Mouse (Mus musculus) frontal cortex, adult (tissue): ENCODE results near the gene Ablim2.

Experiments used
- ATAC-seq: cut with Nextera tagmentation; 2 replicates; pipeline ENCODE4 v1.9.2; 2017; ENCODE audit warnings: mild to moderate bottlenecking, moderate library complexity, mixed read lengths; ENCODE audit not compliant: low TSS enrichment

Gene Ablim2

GRCm38 (mm10) chr5:35770246-35770645 lies 12.6 kb downstream of the Ablim2 start:
- ATAC-seq, result no peak

DNA sequence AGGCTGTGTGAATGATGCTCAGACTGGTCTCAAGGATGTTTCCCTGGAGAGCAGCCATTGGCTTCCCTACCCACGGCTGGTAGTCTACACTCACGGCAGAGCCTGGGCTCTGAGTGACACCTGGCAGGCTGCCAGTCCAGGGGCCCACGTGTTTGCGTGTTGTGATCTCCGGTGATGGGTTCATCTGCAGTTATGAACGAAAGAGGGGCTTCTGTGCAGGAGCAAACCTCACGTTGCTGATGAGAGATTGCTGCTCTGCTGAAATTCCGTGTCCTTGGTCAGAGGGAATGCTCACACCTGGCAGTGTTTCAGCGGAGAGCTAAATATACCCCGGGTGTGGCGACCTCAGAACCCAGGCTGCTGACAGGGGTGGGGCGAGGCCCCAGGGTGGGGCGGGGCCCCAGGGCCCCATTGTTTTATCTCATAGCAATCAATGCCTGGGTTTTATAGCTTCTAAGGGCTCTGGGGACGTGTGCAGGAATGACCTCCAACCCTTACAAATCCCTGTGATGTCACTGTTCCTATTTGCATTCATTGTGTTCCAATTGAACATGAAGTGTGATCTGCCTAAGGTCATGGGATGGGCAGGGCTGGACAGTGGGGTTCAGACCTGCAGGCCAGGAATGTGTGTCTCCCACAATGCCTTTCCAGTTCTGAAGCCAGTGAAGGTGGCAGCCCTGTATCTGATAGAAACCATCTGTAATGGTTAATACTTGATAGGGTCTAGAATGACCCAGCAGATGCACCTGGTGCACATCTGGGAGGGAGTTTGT lies 13.4 kb downstream of the Ablim2 start:
- peak; percentile 48; the same call in 1 of the 2 replicates for ATAC-seq

DNA sequence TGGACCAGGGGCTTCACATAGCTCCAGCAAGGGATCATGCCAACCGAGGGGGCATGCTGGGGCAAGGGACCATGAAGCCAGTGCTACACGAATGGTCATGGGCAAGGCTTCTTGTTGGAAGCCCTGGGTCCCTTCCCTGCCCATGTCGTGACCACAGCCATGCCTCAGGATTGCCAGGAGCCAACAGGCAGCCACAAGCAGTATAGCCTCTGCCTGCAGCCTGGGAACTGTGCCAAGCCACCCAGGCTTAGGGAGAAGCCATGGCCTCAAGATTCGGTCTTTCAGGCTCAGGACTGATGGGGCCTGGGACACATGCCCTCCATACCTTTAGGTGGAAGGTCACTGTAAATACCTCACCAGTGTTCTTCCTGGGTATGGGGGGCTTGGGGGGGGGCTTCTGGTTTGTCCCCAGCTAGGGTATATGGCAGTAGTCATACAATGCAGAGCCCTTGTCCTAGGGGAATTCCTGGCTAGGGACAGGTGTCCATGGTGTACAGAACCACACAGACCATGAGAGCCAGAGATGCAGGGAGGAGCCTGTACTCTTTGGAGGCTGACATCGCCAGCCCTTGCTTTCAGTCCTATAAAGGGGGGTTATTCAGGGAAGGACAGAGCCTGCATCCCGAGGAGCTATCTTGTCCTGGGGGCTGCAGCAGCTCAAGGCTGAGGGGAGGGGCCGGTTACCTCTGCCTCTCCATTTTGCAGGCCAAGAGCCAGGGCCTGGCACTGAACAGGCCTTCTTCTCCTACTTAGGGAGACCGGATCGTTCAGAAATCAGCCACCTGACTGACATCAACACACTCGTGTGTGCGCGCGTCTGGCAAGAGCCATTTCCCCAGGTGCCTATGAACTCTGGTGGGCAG lies 15.8 kb downstream of the Ablim2 start:
- no peak for ATAC-seq

DNA sequence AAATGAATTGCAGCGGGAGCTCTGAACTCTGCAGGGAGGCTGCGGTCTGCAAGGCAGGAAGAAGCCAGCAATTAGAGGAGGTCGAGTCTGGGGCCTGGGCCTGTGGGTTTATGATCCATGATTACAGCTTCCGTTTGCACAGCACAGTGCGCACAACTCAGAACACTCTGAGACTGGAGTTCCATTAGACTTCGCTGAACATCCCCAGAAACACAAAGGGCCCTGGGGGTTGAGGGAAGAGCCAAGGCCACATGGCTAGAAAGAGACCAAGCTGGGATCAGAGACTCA lies 16.4 kb downstream of the Ablim2 start:
- no peak for ATAC-seq

- ATAC-seq, result no peak
Measured at GRCm38 (mm10) chr5:35781116-35781515, 23.4 kb downstream of the Ablim2 start.

- ATAC-seq, result 0 out of 2 replicates have a peak, but pooled peaks have one; percentile 8
Measured at GRCm38 (mm10) chr5:35782648-35783180, 25.0 kb downstream of the Ablim2 start.

- ATAC-seq, result no peak
Measured at GRCm38 (mm10) chr5:35785853-35786252, 28.2 kb downstream of the Ablim2 start.

DNA sequence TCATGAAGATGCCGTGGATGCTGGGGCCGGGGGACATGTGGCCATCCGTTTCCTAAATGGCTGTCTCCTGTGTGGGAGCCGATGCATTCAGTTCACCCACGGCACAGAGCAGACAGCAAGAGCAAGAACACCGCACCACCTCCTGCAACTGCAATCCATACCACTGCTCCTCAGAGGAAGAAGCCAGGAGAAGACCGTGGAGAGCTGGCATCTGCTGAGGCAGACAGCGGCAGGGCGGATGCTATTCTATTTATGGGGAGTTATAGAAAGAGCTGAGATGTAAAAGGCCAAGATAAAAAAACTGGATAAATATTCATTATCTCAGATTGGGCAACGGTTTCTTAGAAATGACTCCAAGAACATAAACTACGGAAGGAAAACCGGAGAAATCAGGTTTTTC lies 30.2 kb downstream of the Ablim2 start:
- ATAC-seq, result peak; percentile 79

DNA sequence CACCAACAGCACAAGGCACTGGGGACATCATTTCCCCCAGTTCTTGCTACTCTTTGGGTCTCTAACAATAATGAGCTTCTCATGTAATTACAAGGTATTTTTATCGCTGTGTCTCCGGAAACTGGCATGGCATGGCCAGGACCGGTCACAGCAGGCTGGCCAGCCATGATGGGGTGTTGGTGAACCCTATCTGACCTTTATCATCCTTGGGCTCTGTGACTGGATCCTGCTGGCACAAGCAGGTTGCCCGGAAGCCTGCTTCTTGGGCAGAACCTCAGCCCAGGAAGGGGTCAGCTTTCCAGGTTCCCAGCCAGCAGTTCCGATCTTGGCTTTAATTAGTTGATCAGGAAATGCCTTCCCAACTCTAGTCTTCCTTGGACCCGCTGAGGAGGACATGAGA lies 31.0 kb downstream of the Ablim2 start:
- no peak for ATAC-seq

DNA sequence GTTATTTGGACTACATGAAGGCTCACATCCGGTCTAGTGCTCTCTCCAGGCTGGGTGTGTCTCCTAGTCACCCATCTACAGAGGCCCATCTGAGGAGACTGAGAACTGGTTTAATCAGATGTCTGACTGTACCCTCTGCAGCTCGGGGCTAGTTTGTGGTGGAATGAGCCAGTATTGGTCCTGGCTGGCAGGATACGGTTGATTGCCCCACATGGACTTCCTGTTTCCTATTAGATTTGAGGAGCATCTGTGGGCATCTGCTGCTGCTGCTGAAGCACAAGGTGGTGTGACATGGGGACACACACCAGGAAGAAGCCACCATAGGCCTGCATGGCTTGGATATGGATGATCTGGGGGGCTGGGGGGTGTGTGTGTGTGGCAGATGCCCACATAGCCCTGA lies 32.0 kb downstream of the Ablim2 start:
- ATAC-seq, result no peak

DNA sequence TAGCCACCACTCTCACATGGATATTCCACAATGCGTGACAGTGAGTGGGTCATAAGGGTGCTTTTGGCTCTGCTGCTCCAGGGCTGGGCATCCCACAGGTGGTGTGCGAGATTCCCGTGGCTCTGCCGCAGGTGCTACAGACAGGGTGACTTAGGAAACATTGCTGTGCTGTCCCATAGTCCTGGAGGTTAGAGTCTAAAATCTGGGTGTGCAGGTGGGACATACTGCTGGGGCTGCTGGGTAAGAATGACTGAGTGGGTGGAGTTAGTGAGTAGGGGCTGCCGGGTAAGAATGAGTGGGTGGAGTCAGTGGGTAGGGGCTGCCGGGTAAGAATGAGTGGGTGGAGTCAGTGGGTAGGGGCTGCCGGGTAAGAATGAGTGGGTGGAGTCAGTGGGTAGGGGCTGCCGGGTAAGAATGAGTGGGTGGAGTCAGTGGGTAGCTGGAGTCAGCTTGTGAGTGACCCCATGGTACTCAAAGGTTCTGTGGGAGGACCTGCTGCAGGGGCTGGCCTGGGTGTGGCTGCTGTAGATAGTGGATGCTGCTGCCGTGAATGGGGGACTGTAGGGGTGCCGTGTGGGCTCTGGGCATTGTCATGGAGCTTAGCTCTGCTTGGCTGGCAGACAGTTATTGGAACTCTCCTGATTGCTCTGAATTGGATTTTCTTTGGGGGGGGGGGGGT lies 32.8 kb downstream of the Ablim2 start:
- ATAC-seq, result no peak

DNA sequence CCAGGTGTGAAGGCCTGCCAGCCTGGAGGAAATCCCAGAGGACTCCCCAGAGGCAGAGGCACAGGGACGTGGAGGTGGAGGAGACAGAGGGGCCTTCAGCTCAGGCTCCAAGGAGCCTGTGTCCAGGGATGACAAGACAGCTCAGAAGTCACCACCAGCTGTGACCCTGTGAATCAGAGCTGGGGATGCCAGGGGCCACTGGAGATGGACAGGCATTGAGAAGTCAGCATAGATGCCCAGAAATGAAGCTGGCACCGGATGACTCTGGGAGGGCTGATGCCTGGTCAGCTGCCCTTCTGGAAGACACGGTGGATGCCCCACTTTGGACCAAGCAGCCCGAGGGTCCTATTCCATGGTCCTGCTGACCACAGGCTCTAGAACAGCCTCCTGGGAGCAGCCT lies 36.3 kb downstream of the Ablim2 start:
- ATAC-seq, result no peak

DNA sequence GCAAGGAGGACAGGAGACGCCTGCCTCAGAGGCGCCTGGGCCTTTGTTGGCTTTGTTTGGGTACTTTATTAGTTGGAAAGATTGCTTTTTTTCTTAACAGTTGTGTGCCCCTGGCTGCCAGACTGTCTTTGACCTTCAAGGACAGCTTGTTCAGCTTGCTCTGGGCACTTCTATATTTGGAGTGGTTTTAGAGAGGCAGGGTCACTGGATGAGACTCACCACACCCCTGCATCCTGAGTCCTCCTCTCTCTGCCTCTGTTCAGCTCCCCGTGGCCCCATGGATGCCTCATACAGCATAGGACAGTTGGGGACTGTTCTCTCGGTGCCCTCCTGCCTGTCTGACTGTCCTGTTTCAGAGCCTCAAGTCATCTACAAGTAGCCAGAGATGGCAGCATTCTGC lies 37.3 kb downstream of the Ablim2 start:
- no peak for ATAC-seq

GRCm38 (mm10) chr5:35795481-35796048 lies 37.9 kb downstream of the Ablim2 start:
- peak; percentile 29 for ATAC-seq

- no peak for ATAC-seq
Measured at GRCm38 (mm10) chr5:35796136-35796535, 38.5 kb downstream of the Ablim2 start.

- ATAC-seq, result peak; percentile 62
Measured at GRCm38 (mm10) chr5:35799090-35799489, 41.4 kb downstream of the Ablim2 start.

GRCm38 (mm10) chr5:35803416-35803815 lies 45.7 kb downstream of the Ablim2 start:
- ATAC-seq, result no peak

GRCm38 (mm10) chr5:35804685-35805084 lies 47.0 kb downstream of the Ablim2 start:
- ATAC-seq, result no peak

- ATAC-seq, result no peak
Measured at GRCm38 (mm10) chr5:35805209-35805608, 47.5 kb downstream of the Ablim2 start.

DNA sequence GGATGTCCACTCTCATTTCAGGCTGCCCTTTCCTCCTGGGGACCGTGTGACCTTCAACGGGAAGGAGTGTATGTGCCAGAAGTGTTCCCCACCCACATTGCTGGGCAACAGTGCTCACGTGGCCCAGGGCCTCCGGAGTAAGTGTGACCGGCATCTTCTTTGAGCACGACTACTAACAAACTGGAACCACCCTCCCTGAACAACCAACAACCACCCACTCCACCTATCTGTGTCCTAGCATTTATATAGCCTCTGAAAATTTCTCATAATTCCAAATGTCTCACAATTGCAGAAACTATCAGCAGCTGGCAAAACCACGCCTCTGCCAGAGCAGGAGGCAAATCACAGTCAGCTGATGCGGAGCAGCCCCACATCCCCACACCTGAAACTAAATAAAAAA lies 49.3 kb downstream of the Ablim2 start:
- ATAC-seq, result peak; percentile 42; the same call in 1 of the 2 replicates

GRCm38 (mm10) chr5:35810526-35810925 lies 52.8 kb downstream of the Ablim2 start:
- ATAC-seq, result no peak
